Mouse (Mus musculus) heart, postnatal 0 days (tissue): Measurements from ENCODE around the gene Asap3.

Experiments
- CTCF ChIP-seq: IDR thresholded peaks from 2 replicates; pipeline ENCODE4 v1.5.1; 2016; ENCODE audit warnings: antibody characterized with exemption, control low read depth, low read depth
- EP300 ChIP-seq: IDR thresholded peaks from 2 replicates; pipeline ENCODE4 v1.6.1; 2016; ENCODE audit warnings: antibody characterized with exemption, low read depth

GRCm38 (mm10) chr4:136198846-136199245 lies 7.3 kb upstream of the Asap3 start:
- TF ChIP-seq CTCF (no peak), EP300 (no peak)
